Mouse (Mus musculus): ENCODE measurements around the gene E130114P18Rik. TPM values are rescaled to one million over a fixed set of nuclear protein-coding genes. Genes with fewer than 3 reads are reported as not detected.

E130114P18Rik gene
- polyA plus RNA-seq, 1 experiment = 14.9 TPM

- TF ChIP-seq CTCF (IDR thresholded peaks at IDR 0.05; ENCODE audit: borderline replicate concordance, insufficient read depth, low read depth, low read length) (no peak), POLR2A (IDR thresholded peaks at IDR 0.05; ENCODE audit: borderline replicate concordance, insufficient read depth, low read length) (peak; percentile 65; the same call in 1 of the 2 replicates)
- Histone ChIP-seq H3K27me3 (ENCODE audit: control insufficient read depth, insufficient read depth, low read length) (no peaks in the 10 kb centered on the region), H3K27ac (ENCODE audit: insufficient read depth, low read length) (peak overlapping the region; percentile 90), H3K4me1 (ENCODE audit: control insufficient read depth, insufficient read depth, low read length) (no peaks in the 10 kb centered on the region), H3K4me3 (replicated peaks; ENCODE audit: insufficient read depth, low read depth, low read length) (peak overlapping the region; percentile 92)
- peak; percentile 79 to 86 for DNase-seq
- WGBS = under 1% methylated on average over 36 of the region's 38 CpGs
These were observed 20.5 kb downstream of the E130114P18Rik start for GRCm38 (mm10) chr4:97757207-97757977.

- H3K4me1 ChIP-seq (ENCODE audit: control insufficient read depth, insufficient read depth, low read length) = no peaks in the 10 kb centered on the region
- no peaks in the 10 kb centered on the region for H3K27me3 ChIP-seq (ENCODE audit: control insufficient read depth, insufficient read depth, low read length)
- WGBS = 55% methylated on average over 12 of the region's 12 CpGs
- H3K4me3 ChIP-seq (replicated peaks; ENCODE audit: insufficient read depth, low read depth, low read length) = no peak overlapping the region
- TF ChIP-seq POLR2A (IDR thresholded peaks at IDR 0.05; ENCODE audit: borderline replicate concordance, insufficient read depth, low read length) (no peak), CTCF (IDR thresholded peaks at IDR 0.05; ENCODE audit: borderline replicate concordance, insufficient read depth, low read depth, low read length) (no peak)
- H3K27ac ChIP-seq (ENCODE audit: insufficient read depth, low read length) = 0 out of 2 replicates have a peak overlapping the region, but pooled peaks have one; percentile 13
- DNase-seq = no peak
These were observed 23.6 kb downstream of the E130114P18Rik start for GRCm38 (mm10) chr4:97754241-97754640.

- Histone ChIP-seq H3K4me3 (replicated peaks; ENCODE audit: insufficient read depth, low read depth, low read length) (no peak overlapping the region), H3K27me3 (ENCODE audit: control insufficient read depth, insufficient read depth, low read length) (no peaks in the 10 kb centered on the region), H3K27ac (ENCODE audit: insufficient read depth, low read length) (no peak overlapping the region), H3K4me1 (ENCODE audit: control insufficient read depth, insufficient read depth, low read length) (no peaks in the 10 kb centered on the region)
- no peak for DNase-seq
- TF ChIP-seq CTCF (IDR thresholded peaks at IDR 0.05; ENCODE audit: borderline replicate concordance, insufficient read depth, low read depth, low read length) (no peak), POLR2A (IDR thresholded peaks at IDR 0.05; ENCODE audit: borderline replicate concordance, insufficient read depth, low read length) (no peak)
- 48% methylated on average over 1 of the region's 1 CpGs for WGBS
These were observed 24.4 kb downstream of the E130114P18Rik start for GRCm38 (mm10) chr4:97753521-97753920.

GRCm38 (mm10) chr4:97752276-97753010, 25.4 kb downstream of the E130114P18Rik start:
- Histone ChIP-seq H3K27me3 (ENCODE audit: control insufficient read depth, insufficient read depth, low read length) (no peaks in the 10 kb centered on the region), H3K4me3 (replicated peaks; ENCODE audit: insufficient read depth, low read depth, low read length) (no peak overlapping the region), H3K27ac (ENCODE audit: insufficient read depth, low read length) (no peak overlapping the region), H3K4me1 (ENCODE audit: control insufficient read depth, insufficient read depth, low read length) (no peaks in the 10 kb centered on the region)
- DNase-seq = no peak
- TF ChIP-seq CTCF (IDR thresholded peaks at IDR 0.05; ENCODE audit: borderline replicate concordance, insufficient read depth, low read depth, low read length) (no peak), POLR2A (IDR thresholded peaks at IDR 0.05; ENCODE audit: borderline replicate concordance, insufficient read depth, low read length) (no peak)
- WGBS = 76% methylated on average over 5 of the region's 5 CpGs

GRCm38 (mm10) chr4:97751483-97752251, 26.2 kb downstream of the E130114P18Rik start:
- peak; percentile 50 to 55 for DNase-seq
- H3K27me3 ChIP-seq (ENCODE audit: control insufficient read depth, insufficient read depth, low read length) = no peaks in the 10 kb centered on the region
- 5% methylated on average over 40 of the region's 40 CpGs for WGBS

GRCm38 (mm10) chr4:97751030-97751482, 26.8 kb downstream of the E130114P18Rik start:
- under 1% methylated on average over 20 of the region's 20 CpGs for WGBS
- peak overlapping the region; percentile 45; the same call in 1 of the 2 replicates for H3K27ac ChIP-seq (ENCODE audit: insufficient read depth, low read length)
- H3K4me3 ChIP-seq (replicated peaks; ENCODE audit: insufficient read depth, low read depth, low read length) = peak overlapping the region; percentile 82
- TF ChIP-seq POLR2A (IDR thresholded peaks at IDR 0.05; ENCODE audit: borderline replicate concordance, insufficient read depth, low read length) (no peak), CTCF (IDR thresholded peaks at IDR 0.05; ENCODE audit: borderline replicate concordance, insufficient read depth, low read depth, low read length) (peak; percentile 89)
- no peaks in the 10 kb centered on the region for H3K4me1 ChIP-seq (ENCODE audit: control insufficient read depth, insufficient read depth, low read length)
- no peaks in the 10 kb centered on the region for H3K27me3 ChIP-seq (ENCODE audit: control insufficient read depth, insufficient read depth, low read length)
- DNase-seq = peak; percentile 86 to 91

More at GRCm38 (mm10) chr4:97751483-97752251, 26.2 kb downstream of the E130114P18Rik start:
- TF ChIP-seq CTCF (IDR thresholded peaks at IDR 0.05; ENCODE audit: borderline replicate concordance, insufficient read depth, low read depth, low read length) = no peak
- TF ChIP-seq POLR2A (IDR thresholded peaks at IDR 0.05; ENCODE audit: borderline replicate concordance, insufficient read depth, low read length) = no peak; the same call in 1 of the 2 replicates
- Histone ChIP-seq H3K4me1 (ENCODE audit: control insufficient read depth, insufficient read depth, low read length) (no peaks in the 10 kb centered on the region), H3K4me3 (replicated peaks; ENCODE audit: insufficient read depth, low read depth, low read length) (peak overlapping the region; percentile 82), H3K27ac (ENCODE audit: insufficient read depth, low read length) (peak overlapping the region; percentile 45; the same call in 1 of the 2 replicates)

GRCm38 (mm10) chr4:97750401-97750800, 27.5 kb downstream of the E130114P18Rik start:
- H3K4me1 ChIP-seq (ENCODE audit: control insufficient read depth, insufficient read depth, low read length) = no peaks in the 10 kb centered on the region
- no peak overlapping the region for H3K4me3 ChIP-seq (replicated peaks; ENCODE audit: insufficient read depth, low read depth, low read length)
- no peak overlapping the region for H3K27ac ChIP-seq (ENCODE audit: insufficient read depth, low read length)
- WGBS = 55% methylated on average over 4 of the region's 4 CpGs
- TF ChIP-seq POLR2A (IDR thresholded peaks at IDR 0.05; ENCODE audit: borderline replicate concordance, insufficient read depth, low read length) = no peak
- no peak for TF ChIP-seq CTCF (IDR thresholded peaks at IDR 0.05; ENCODE audit: borderline replicate concordance, insufficient read depth, low read depth, low read length)
- H3K27me3 ChIP-seq (ENCODE audit: control insufficient read depth, insufficient read depth, low read length) = no peaks in the 10 kb centered on the region
- DNase-seq = no peak
